Mouse (Mus musculus) embryonic fibroblast, embryonic 13.5 days (primary cell): ENCODE measurements at regions not wholly inside any gene's neighbourhood (a gene's known extent, or its start where the extent isn't known, plus 50 kb on each side); places are given as distances from the start of the nearest gene placed in this dataset.

ENCODE experiments used
- CTCF ChIP-seq: IDR thresholded peaks from 2 replicates; pipeline ENCODE4 v1.5.1; 2011; ENCODE audit warnings: mild to moderate bottlenecking, control low read depth, low read length, moderate library complexity, borderline replicate concordance; ENCODE audit not compliant: insufficient read depth
- POLR2A ChIP-seq: IDR thresholded peaks from 2 replicates; pipeline ENCODE4 v1.6.1; 2011; ENCODE audit warnings: low read depth, mild to moderate bottlenecking, control low read depth, low read length, moderate library complexity

GRCm38 (mm10) chr3:50869211-50869610, 355.0 kb upstream of the Noct start:
- no peak for TF ChIP-seq CTCF
- TF ChIP-seq POLR2A = no peak
